In genomic region chr2:163814739-163815465, GRCm38 (mm10) we compare ENCODE assay signal across 18 mouse cellular contexts. TPM values are rescaled to one million over a fixed set of nuclear protein-coding genes. Genes with fewer than 3 reads are reported as not detected.
"Had no signal": no experiment of that assay in that cellular context is flagged by ENCODE, and none has a peak within 500 bp of the region (broad histone marks: within the 10 kb centered on the region; RNA-seq: fewer than 3 reads in every experiment).

No protein-coding gene starts in this region.

- H3K4me1 ChIP-seq: midbrain, embryonic 12.5 days; stomach, embryonic 15.5 days had no signal

- H3K27ac ChIP-seq: layer of hippocampus, adult 2 months; limb, embryonic 13.5 days; liver, embryonic 14.5 days; midbrain, embryonic 12.5 days; stomach, embryonic 15.5 days had no signal

- DNase-seq: kidney, postnatal 10 days; kidney, postnatal 4 days; left cerebral cortex, postnatal 4 days; lung, adult 18-20 months; right cerebral cortex, postnatal 14 days; thymus, postnatal 4 days had no signal

- H3K4me3 ChIP-seq: layer of hippocampus, adult 2 months; limb, embryonic 13.5 days; midbrain, embryonic 12.5 days; stomach, embryonic 15.5 days had no signal

RNA-seq across cellular contexts. Expression of gene Ccn5, which starts 5.8 kb away (rescaled TPM):
- total RNA-seq: layer of hippocampus, adult 2 months; megakaryocyte-erythroid progenitor cell, adult 5-6 weeks had no signal
- polyA plus RNA-seq: stomach, embryonic 15.5 days had no signal

RNA-seq across cellular contexts. Expression of gene Kcnk15, which starts 38.5 kb away (rescaled TPM):
- total RNA-seq: layer of hippocampus, adult 2 months; layer of hippocampus, postnatal 10 days; left cerebral cortex, postnatal 4 days; liver, adult 2 months; megakaryocyte-erythroid progenitor cell, adult 5-6 weeks had no signal
- polyA plus RNA-seq: limb, embryonic 13.5 days; liver, adult 2 months; liver, embryonic 14.5 days; lung, embryonic 16.5 days; midbrain, embryonic 12.5 days; spleen, adult 2 months; stomach, embryonic 15.5 days; testis, adult 2 months; thymus, postnatal 0 days had no signal
